Mouse (Mus musculus): ENCODE data around the gene Kcnk5.

Gene Kcnk5

DNA sequence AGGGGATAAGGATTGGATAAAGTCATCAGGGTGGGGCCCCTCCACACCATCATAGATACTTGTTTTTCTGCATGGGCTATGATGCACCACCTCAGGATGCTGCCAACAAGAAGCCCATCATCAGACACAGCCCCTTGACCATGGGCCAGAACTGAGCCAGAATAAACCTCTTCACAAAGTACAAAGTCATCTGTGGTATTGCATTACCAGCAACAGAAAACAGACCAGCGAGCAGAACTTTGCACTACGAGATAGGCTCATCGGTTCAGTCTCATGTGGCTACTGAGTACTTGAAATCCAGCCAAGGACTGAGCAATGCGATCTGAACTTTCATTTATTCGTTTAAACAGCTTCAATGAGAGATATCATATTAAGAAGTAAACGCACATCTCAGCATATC, 18.9 kb downstream of the Kcnk5 start:
- no peak for DNase-seq

DNA sequence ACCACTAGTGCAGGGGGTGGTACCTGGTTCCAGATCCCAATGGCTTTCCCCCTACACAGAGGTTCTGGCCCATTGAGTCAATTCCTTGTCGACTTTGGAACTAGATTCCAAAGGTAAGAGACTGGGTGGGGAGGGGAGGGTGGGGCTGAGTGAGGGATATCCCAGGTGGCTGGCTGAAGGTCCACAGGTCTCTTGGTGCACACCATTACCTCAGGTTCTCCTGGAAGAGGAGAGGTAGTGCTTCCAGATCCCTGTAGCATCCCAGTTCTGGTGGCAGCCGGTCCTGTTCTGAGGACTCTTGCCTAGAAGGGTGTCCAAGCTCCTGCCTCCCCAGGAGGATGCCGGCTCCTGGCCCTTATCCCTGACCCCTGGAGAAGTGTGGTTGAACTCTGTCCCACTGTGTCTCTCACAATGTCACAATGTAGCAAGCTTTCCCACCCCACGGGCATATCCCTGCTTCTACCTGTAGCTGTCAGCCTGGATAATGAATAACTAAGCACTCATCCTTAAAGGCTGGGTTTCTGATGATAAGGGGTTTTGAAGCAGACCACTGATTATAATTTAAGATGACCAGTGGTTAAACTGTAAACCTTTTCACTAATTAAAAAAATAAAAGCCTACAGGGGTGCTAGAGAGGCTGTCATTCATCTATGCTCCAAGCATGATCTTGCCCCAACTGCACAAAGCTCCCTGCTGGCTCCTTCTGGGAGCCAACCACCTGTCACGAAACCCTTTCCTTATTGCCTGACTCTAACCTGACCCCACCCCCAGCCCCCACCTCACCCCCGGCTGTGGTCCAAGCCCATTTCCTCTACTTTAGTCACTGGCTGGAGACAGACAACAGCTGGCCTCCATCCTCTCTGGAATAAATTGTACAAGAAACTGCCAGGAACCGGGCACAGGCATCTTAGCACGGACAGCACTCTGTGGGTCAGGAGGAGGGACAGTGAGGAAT, 22.6 kb downstream of the Kcnk5 start:
- no peak for DNase-seq

DNA sequence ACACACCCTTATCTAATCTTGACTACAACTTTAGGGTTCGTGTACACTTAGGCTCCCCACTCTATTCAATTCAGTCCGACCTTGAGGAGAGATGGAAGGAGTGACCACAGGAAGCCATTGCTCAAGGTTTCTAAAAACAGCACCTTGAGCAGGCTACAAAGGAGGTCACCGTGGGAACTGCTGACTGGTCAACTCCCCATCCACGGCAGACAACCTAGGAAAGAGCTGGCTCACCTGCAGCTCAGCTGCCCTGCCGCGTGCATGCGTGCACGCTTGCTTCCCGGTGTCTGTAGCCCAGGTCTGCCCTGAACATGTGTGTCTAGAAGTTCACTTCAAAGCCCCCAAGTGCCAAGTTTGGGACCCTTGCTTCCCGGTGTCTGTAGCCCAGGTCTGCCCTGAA, 24.0 kb downstream of the Kcnk5 start:
- DNase-seq, result no peak

GRCm38 (mm10) chr14:20155718-20156117, 25.9 kb downstream of the Kcnk5 start:
- no peak for DNase-seq

- DNase-seq, result no peak
These were observed 26.7 kb downstream of the Kcnk5 start for GRCm38 (mm10) chr14:20154937-20155336.

GRCm38 (mm10) chr14:20154245-20154644, 27.4 kb downstream of the Kcnk5 start:
- no peak for DNase-seq

DNA sequence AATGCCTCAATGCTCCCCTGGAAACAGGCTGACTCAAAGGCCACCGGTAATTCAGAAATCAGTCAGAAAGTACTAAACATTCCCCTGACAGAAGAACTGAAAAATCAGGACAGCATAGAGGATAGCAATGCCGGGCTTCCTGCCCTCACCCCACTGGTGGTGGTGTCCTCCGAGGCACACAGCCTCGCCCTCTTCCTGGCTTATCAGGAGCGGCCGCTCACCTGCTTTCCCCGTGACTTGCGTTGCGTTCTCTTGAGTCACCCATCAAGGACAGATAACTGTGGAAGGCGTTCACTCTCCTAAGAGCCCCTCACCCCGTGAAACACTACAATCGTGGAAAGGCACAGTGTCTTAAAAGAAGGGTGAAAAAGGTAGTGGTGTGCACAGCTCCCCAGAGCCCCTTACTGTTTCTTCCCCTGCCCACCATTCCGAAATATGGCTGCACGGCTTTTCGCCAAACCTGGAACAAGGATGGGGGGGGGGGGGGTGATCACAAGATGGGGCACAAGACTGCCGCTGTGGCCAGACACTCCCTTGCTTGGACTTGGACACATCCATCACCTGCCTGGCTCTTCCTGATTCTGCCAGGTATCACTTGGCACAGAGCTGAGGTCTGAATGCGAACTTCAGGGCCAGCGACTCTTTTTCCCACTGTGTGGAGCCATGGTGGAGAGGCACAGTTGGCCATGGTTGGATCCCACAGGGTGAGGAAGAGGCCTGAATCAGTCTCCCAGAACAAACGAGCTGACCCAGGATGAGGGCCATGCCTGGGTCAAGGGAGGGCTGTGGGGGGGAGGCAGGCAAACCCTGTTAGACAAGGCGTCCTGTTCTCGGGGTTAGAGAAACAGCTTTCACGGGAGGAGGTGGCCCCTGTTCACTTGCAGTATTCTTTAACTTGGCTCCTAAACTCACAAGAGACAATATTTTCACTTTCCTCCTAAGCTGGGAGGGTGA, 32.2 kb downstream of the Kcnk5 start:
- no peak for DNase-seq

DNA sequence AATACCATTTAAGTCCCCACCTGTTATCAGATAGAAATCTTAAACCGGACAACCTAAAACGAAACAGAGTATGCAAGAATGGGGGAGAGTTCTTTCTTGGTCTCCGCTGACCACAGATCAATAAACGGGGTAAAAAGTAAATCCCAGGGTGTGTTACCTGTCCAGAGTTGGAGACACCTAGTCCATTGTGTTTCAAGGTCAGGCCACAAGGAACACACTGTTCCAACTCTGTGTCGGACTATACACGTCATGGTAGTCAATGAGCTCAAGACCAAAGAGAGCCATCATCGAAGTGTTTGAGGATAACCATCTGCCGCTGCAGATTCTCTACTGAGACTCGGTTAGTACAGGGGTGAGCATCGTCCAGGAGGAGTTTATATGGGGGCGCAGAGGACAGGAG, 33.1 kb downstream of the Kcnk5 start:
- no peak for DNase-seq

DNA sequence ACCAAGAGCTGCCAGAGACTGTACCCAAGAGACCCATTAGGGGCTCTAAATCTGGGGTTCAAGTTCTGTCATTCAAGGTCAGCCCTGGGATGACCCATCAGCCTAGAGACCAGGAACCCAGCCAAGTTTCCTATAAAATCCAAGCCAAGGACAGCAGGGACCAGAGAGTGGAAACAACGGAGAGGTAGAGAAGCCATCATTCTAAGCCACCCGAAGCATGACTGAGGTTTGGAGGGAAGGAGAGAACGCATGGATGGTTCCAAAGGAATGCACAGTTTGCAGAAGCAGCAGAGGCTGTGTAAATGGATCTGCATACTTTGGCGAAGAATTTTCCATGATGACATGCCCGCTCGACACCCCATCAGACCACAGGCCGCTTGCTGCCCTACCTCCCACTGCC, 33.8 kb downstream of the Kcnk5 start:
- no peak for DNase-seq

- no peak for DNase-seq
These were observed 37.5 kb downstream of the Kcnk5 start for GRCm38 (mm10) chr14:20144093-20144492.

DNA sequence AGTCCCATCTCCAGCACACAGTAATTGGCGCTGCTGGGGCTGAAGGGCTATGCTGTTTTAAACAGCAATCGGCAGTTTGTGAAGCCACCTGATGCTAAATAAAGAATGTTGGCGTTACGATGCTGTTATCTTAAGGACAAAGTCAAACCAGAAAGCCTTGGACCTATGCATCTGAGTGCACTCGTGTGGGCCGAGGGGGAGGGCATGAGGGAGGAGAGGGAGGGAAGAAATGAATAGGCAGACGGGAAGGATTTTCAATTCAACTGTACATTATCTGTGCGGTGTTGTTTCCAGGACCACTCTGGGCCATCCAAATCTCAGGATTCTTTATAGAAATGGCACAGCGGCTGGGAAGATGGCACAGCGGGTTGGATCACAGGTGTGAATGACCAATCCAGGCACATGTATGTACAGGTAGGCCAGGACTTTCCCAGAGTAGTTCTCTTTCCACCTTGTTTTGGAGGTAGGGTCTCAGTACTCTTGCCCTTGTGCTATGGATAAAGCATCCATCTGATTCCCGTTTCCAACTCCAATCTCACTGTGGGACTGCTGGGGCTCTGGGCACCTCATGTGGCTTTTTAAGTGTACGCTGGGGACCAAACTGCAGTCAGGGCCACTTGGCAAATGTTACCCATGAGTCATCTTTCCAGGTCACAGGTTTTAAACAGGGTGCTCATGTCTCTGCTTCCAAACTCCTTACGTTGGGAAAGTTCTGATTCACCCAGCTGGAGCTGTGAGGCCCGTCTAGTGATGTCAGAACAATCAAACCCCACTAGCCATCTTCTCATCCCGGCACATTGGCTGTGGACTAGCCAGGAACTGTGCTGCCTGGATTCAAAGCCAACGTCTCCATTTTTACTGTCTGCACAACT, 42.9 kb downstream of the Kcnk5 start, which contains the start of gene Saysd1:
Gene Saysd1, minus strand, starts transcription at position 51 of the 872 bp plus-strand sequence.
- no peak for DNase-seq

- DNase-seq, result peak; percentile 42
These were observed 46.5 kb downstream of the Kcnk5 start for GRCm38 (mm10) chr14:20134965-20135671.

DNA sequence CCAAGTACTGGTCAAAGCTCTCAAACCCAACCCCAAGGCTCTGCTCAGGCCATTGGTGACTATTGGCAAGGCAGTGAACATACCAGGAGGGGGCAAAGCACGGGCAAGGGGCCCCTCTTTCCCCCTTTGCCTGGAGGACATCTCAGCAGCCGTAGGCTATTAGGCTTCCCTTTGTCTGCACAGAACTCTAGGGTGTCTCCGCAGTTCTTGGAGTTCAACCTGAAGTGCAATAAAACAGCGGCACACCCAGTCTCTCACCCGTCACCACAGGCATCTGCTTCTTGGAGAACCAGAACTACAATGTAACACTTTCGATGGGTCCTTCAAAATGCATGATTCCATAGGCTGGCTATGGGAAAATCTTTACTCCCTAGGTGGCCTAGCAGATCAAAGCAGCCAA, 53.4 kb downstream of the Kcnk5 start:
- DNase-seq, result no peak

DNA sequence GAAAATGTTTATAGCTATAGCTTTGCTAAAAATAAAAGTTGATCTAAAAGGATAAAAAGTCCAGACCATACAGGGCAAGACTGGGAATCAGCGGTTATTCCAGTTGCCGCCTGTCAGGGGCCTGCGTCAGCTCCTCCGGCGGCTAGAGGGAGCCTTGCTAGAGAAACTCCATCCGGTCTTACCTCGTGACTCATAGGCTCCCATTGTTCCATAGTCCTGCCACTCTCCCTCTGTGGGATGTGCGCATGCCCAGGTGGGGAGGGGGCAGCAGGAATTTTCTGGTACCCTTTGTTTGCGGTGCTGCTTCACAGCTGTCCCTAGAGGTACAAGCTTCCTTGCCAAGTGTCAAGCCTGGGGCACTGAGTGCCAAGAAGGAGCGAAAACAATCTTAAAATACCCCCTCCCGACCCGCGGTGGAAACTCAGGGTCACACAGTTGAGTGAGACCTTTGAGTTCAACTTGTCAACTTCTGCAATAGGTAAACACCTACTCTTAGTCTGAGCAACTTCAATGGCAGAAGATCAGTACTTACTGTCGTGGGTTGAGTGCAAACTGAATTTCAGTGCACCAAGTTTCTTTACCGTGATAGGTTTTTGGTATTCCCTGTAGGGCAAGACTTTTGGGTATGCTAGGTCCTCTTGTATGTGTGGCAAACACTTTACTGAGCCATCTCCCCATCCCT, 54.1 kb downstream of the Kcnk5 start:
- no peak for DNase-seq

- peak; percentile 29 for DNase-seq
These were observed 60.7 kb downstream of the Kcnk5 start for GRCm38 (mm10) chr14:20120868-20121267.

GRCm38 (mm10) chr14:20120012-20120411, 61.6 kb downstream of the Kcnk5 start:
- DNase-seq, result no peak

- DNase-seq, result peak; percentile 54
These were observed 65.4 kb downstream of the Kcnk5 start for GRCm38 (mm10) chr14:20116149-20116605.

- DNase-seq, result no peak
These were observed 66.7 kb downstream of the Kcnk5 start for GRCm38 (mm10) chr14:20114951-20115350.

DNA sequence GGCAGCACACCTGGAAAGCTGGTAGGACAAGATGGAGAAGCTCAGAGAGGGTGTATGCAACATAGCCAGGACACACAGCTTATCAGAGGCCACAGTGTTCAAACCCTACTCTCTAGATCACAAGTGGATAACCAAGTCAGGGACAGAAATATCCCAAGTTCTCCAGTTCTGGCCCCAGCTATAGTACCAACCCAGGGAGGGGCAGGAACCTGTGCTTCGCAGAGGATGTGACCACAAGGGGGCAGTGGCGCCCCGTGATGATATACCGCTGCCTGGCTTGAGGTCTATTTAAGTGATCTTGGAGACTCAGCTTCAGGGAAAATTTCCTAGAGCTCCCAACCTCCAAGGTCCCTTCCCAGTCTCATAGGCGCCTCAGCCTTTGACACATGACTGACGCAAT, 67.6 kb downstream of the Kcnk5 start:
- DNase-seq, result peak; percentile 95

DNA sequence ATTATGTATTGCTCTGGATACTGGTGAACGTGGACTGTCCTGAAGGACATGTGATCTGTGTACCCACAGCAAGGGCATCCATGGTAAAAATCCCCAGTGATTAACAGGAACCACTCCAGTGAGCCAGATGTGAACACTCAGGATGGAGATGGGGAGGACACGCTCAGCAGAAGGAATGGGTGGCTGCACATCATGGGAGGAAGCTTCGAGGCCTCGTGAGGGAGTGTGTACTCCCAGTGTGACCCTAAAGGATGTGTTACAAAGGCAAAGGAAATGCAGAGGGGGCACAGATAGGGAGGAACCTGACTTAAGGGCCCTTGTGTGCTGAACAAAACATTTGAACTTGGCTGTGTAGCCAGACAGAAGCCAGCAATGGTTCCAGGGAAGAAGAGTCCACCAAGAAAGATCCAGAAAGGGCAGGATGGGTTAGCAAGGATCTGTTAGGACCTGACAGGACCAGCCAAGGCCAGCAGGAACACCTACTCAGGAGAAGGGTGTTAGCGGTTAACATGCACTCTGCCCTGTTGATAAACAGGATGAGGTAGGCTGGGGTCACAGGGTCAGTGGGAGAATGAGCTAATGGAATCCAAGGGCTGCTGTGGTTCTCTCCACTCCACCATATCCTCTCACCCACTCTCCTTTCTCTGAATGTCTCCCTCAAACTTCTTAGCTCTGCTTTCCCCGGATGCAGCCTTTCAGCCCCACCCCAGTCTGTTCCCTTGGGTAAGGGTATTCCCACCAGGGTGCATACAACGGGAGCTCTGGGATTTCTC, 68.2 kb downstream of the Kcnk5 start:
- DNase-seq, result no peak

All from lung, postnatal 36 days (tissue).